Mouse (Mus musculus): ENCODE results near the gene Ly6g6e. TPM values are rescaled to one million over a fixed set of nuclear protein-coding genes. Genes with fewer than 3 reads are reported as not detected.
A peak's percentile ranks its signal among the peaks of the same experiment; 100 is the strongest.

Gene Ly6g6e
- polyA plus RNA-seq, 1 experiment from 2014 or later = 11.8 TPM

- Histone ChIP-seq H3K4me1 (ENCODE audit: control insufficient read depth, insufficient read depth, low read length) (peaks cover 50% of the 10 kb centered on the region), H3K9me3 (ENCODE audit: control insufficient read depth, low read length) (no peaks in the 10 kb centered on the region), H3K4me3 (ENCODE audit: low read depth, low read length) (no peak overlapping the region), H3K27ac (replicated peaks; ENCODE audit: low read depth, low read length) (peak overlapping the region; percentile 96), H3K4me2 (ENCODE audit: low read depth, low read length) (0 out of 2 replicates have a peak overlapping the region, but pooled peaks have one; percentile 2), H3K36me3 (ENCODE audit: control insufficient read depth, insufficient read depth, low read length) (peaks cover 14% of the 10 kb centered on the region), H3K9ac (ENCODE audit: low read depth, low read length) (no peak overlapping the region), H3K27me3 (replicated peaks; ENCODE audit: control insufficient read depth, insufficient read depth, low read length) (no peaks in the 10 kb centered on the region)
- WGBS = 35% methylated on average over 10 of the region's 11 CpGs
- ATAC-seq (ENCODE audit: low read depth) = no peak
- DNase-seq (ENCODE audit: low spot score) = no peak
These were observed 28.4 kb upstream of the Ly6g6e start for GRCm38 (mm10) chr17:35048149-35048931.

- ATAC-seq (ENCODE audit: low read depth) (no peak), DNase-seq (ENCODE audit: low spot score) (no peak)
- peaks cover 20% of the 10 kb centered on the region for H3K36me3 ChIP-seq (ENCODE audit: control insufficient read depth, insufficient read depth, low read length)
- peak overlapping the region; percentile 96 for H3K27ac ChIP-seq (replicated peaks; ENCODE audit: low read depth, low read length)
- peak overlapping the region; percentile 83 for H3K4me2 ChIP-seq (ENCODE audit: low read depth, low read length)
- H3K27me3 ChIP-seq (replicated peaks; ENCODE audit: control insufficient read depth, insufficient read depth, low read length) = no peaks in the 10 kb centered on the region
- 70% methylated on average over 5 of the region's 5 CpGs for WGBS
- H3K9ac ChIP-seq (ENCODE audit: low read depth, low read length) = peak overlapping the region; percentile 84; the same call in 1 of the 2 replicates
- H3K4me3 ChIP-seq (ENCODE audit: low read depth, low read length) = peak overlapping the region; percentile 61; the same call in 1 of the 2 replicates
- H3K4me1 ChIP-seq (ENCODE audit: control insufficient read depth, insufficient read depth, low read length) = peaks cover 50% of the 10 kb centered on the region
- no peaks in the 10 kb centered on the region for H3K9me3 ChIP-seq (ENCODE audit: control insufficient read depth, low read length)
These were observed 27.7 kb upstream of the Ly6g6e start for GRCm38 (mm10) chr17:35048932-35049440.

DNA sequence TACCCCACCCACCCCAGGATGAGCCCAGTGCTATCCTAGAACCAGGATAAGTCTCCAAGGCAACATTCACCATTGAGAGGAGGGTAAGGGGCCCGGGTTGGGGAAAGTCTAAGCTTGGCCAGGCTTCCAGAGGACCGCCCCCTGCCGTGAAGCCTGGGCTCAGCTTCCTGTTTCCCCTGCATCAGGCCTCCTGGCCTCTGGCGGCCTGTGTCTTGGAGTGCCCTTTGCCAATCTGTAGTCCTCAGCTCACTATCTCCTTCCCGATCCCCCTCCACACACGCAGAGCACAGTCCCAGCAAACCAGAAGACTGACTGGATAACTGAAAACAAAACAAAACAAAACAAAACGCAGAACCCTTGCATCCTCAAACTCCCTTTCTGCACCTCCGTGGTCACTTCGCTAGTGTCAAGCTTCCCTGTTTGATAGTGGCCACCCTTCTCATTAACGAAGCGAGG, 27.1 kb upstream of the Ly6g6e start, which contains the start of gene Clic1:
Clic1 (plus strand) TSS at position 406 of the 456 bp plus-strand sequence.
- Histone ChIP-seq H3K9me3 (ENCODE audit: control insufficient read depth, low read length) (no peaks in the 10 kb centered on the region), H3K4me3 (ENCODE audit: low read depth, low read length) (peak within 1 kb of the TSS; percentile 61), H3K27me3 (replicated peaks; ENCODE audit: control insufficient read depth, insufficient read depth, low read length) (no peaks in the 10 kb centered on the region), H3K27ac (replicated peaks; ENCODE audit: low read depth, low read length) (peak within 1 kb of the TSS; percentile 96), H3K4me1 (ENCODE audit: control insufficient read depth, insufficient read depth, low read length) (peaks cover 50% of the 10 kb centered on the region), H3K9ac (ENCODE audit: low read depth, low read length) (peak within 1 kb of the TSS; percentile 84), H3K36me3 (ENCODE audit: control insufficient read depth, insufficient read depth, low read length) (peaks cover 25% of the 10 kb centered on the region), H3K4me2 (ENCODE audit: low read depth, low read length) (peak within 1 kb of the TSS; percentile 83)
- ATAC-seq (ENCODE audit: low read depth) = peak; percentile 35
- DNase-seq (ENCODE audit: low spot score) = peak; percentile 94
- 2% methylated on average over 11 of the region's 11 CpGs for WGBS

GRCm38 (mm10) chr17:35050126-35050750, 26.5 kb upstream of the Ly6g6e start:
- ATAC-seq (ENCODE audit: low read depth) (peak; percentile 34), DNase-seq (ENCODE audit: low spot score) (peak; percentile 85)
- Histone ChIP-seq H3K4me2 (ENCODE audit: low read depth, low read length) (peak overlapping the region; percentile 83), H3K4me3 (ENCODE audit: low read depth, low read length) (peak overlapping the region; percentile 61), H3K27ac (replicated peaks; ENCODE audit: low read depth, low read length) (peak overlapping the region; percentile 96), H3K9ac (ENCODE audit: low read depth, low read length) (peak overlapping the region; percentile 84), H3K27me3 (replicated peaks; ENCODE audit: control insufficient read depth, insufficient read depth, low read length) (no peaks in the 10 kb centered on the region), H3K36me3 (ENCODE audit: control insufficient read depth, insufficient read depth, low read length) (peaks cover 30% of the 10 kb centered on the region), H3K9me3 (ENCODE audit: control insufficient read depth, low read length) (no peaks in the 10 kb centered on the region), H3K4me1 (ENCODE audit: control insufficient read depth, insufficient read depth, low read length) (peaks cover 46% of the 10 kb centered on the region)
- WGBS = under 1% methylated on average over 21 of the region's 27 CpGs

DNA sequence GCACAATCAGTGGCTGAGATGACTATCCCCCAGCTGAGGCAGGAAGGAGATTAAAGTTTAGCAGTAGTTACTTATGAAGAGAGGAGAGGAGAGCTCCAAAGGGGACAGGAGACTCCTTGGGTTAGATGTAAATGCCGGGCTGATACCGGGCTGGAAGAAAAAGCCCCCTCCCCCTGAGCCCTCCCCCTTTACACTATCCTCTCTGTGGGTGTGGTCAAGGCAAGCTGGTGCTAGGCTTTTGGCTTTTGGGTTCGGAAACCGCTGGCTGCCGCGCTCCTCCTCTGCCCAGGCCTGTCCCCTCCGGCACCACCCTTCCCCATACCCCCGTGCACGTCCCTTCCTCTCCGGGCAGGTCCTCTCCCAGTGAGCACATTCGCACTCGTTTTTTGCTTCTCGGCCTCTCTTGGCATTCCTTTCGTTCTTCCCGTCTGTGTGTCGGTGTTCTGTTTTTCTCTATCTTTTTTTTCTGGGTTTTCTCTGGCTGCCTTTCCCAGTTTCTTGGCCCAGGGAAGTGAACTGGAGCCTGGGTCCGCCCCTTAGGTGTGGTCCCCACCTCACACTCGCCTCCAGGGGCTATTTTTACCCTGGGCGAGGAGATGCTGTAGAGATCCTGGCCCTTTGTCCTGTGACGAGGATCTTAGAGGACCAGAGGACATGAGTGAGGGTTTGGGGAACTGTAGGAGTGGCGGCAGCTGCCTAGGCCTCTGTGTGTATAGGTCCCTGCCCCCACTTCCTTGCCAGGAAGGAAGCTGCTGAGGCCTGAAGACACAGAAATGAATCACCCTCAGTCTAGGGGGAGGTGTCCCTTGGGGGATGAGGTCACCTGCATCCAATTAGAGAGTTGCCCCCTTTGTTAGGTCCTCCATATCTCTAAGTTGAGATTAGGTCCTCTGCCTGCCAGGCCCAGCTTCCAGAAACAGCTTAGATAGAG, 25.3 kb upstream of the Ly6g6e start:
- H3K9ac ChIP-seq (ENCODE audit: low read depth, low read length) = peak overlapping the region; percentile 84
- H3K27ac ChIP-seq (replicated peaks; ENCODE audit: low read depth, low read length) = peak overlapping the region; percentile 96
- H3K4me3 ChIP-seq (ENCODE audit: low read depth, low read length) = peak overlapping the region; percentile 61
- peaks cover 36% of the 10 kb centered on the region for H3K4me1 ChIP-seq (ENCODE audit: control insufficient read depth, insufficient read depth, low read length)
- no peaks in the 10 kb centered on the region for H3K27me3 ChIP-seq (replicated peaks; ENCODE audit: control insufficient read depth, insufficient read depth, low read length)
- H3K36me3 ChIP-seq (ENCODE audit: control insufficient read depth, insufficient read depth, low read length) = peaks cover 42% of the 10 kb centered on the region
- DNase-seq (ENCODE audit: low spot score) (peak; percentile 92), ATAC-seq (ENCODE audit: low read depth) (peak; percentile 45)
- no peaks in the 10 kb centered on the region for H3K9me3 ChIP-seq (ENCODE audit: control insufficient read depth, low read length)
- peak overlapping the region; percentile 83 for H3K4me2 ChIP-seq (ENCODE audit: low read depth, low read length)
- WGBS = under 1% methylated on average over 21 of the region's 21 CpGs

DNA sequence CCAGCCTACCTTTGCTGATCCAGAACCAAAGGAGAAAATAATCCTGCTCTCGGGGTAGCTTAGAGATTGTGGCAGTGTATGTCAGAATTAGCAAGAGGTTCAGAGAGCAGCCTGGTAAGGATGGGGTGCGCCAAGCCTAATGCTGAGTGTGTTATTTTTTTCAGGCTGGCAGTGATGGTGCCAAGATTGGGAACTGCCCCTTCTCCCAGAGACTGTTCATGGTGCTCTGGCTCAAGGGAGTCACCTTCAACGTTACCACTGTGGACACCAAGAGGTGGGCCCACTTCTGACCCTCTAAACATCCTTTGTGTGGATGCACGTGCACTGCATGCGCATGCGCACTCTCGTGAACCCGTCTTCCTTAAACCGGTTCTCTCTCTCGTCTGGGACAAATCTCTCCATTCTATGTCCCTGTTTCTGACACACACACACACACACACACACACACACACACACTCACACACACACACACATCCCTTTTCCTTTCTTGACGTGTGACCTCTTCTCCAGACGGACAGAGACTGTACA, 24.4 kb upstream of the Ly6g6e start:
- no peaks in the 10 kb centered on the region for H3K9me3 ChIP-seq (ENCODE audit: control insufficient read depth, low read length)
- H3K4me2 ChIP-seq (ENCODE audit: low read depth, low read length) = peak overlapping the region; percentile 83
- no peak for DNase-seq (ENCODE audit: low spot score)
- H3K27me3 ChIP-seq (replicated peaks; ENCODE audit: control insufficient read depth, insufficient read depth, low read length) = no peaks in the 10 kb centered on the region
- 68% methylated on average over 12 of the region's 12 CpGs for WGBS
- peaks cover 47% of the 10 kb centered on the region for H3K36me3 ChIP-seq (ENCODE audit: control insufficient read depth, insufficient read depth, low read length)
- peaks cover 30% of the 10 kb centered on the region for H3K4me1 ChIP-seq (ENCODE audit: control insufficient read depth, insufficient read depth, low read length)
- peak overlapping the region; percentile 96 for H3K27ac ChIP-seq (replicated peaks; ENCODE audit: low read depth, low read length)
- H3K4me3 ChIP-seq (ENCODE audit: low read depth, low read length) = peak overlapping the region; percentile 61
- ATAC-seq (ENCODE audit: low read depth) = no peak
- peak overlapping the region; percentile 84 for H3K9ac ChIP-seq (ENCODE audit: low read depth, low read length)

- no peak overlapping the region for H3K9ac ChIP-seq (ENCODE audit: low read depth, low read length)
- H3K27ac ChIP-seq (replicated peaks; ENCODE audit: low read depth, low read length) = no peak overlapping the region
- no peaks in the 10 kb centered on the region for H3K9me3 ChIP-seq (ENCODE audit: control insufficient read depth, low read length)
- H3K36me3 ChIP-seq (ENCODE audit: control insufficient read depth, insufficient read depth, low read length) = peaks cover 64% of the 10 kb centered on the region
- no peak overlapping the region for H3K4me2 ChIP-seq (ENCODE audit: low read depth, low read length)
- H3K4me3 ChIP-seq (ENCODE audit: low read depth, low read length) = no peak overlapping the region
- DNase-seq (ENCODE audit: low spot score) (no peak), ATAC-seq (ENCODE audit: low read depth) (no peak)
- 87% methylated on average over 7 of the region's 7 CpGs for WGBS
- no peaks in the 10 kb centered on the region for H3K27me3 ChIP-seq (replicated peaks; ENCODE audit: control insufficient read depth, insufficient read depth, low read length)
- peaks cover 8% of the 10 kb centered on the region for H3K4me1 ChIP-seq (ENCODE audit: control insufficient read depth, insufficient read depth, low read length)
These were observed 20.8 kb upstream of the Ly6g6e start for GRCm38 (mm10) chr17:35055691-35056495.

Measured in embryonic facial prominence, embryonic 14.5 days (tissue).